Mouse (Mus musculus) cerebellum, postnatal 25 days (tissue): ENCODE measurements around the gene Gm21974.
"Not testable (repeated sequence)": the region's sequence is repeated elsewhere in the genome, so short reads cannot be mapped to it uniquely, and the experiment has no call there.

Experiments
- DNase-seq, 2 experiments: peaks; one replicate each; pipeline ENCODE4 v3.0.0; 2021; ENCODE audit warnings: mixed read lengths in 2 of 2

The Gm21974 gene

DNA sequence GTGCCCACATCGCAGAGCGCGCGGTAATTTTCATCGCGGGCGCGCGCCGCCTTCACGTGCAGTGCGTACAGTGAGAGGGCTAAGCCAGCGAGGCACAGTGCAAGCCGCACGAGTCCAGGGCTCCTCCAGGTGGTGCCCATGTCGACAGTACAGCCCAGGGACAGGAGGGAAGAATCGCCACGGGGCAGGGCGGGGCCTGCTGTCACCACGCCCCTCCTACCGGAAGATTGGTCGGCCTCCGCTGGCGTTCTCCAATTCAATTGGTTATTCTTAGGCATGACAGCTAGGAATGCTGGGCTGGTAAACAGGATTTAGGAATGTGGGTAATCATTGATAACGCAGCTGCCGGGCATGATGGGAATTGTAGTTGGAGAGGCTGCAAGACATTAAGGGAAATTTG lies at the start of gene Gm21974, which contains the start of gene Vkorc1:
Gm21974 (minus strand) TSS at position 13 of the 400 bp plus-strand sequence.
Vkorc1 (minus strand) TSS at position 176 of the 400 bp plus-strand sequence.
- DNase-seq = peak; percentile 95 to 98

- DNase-seq = no peak
Observed at GRCm38 (mm10) chr7:127944614-127945013, 49.4 kb upstream of the Gm21974 start.

DNA sequence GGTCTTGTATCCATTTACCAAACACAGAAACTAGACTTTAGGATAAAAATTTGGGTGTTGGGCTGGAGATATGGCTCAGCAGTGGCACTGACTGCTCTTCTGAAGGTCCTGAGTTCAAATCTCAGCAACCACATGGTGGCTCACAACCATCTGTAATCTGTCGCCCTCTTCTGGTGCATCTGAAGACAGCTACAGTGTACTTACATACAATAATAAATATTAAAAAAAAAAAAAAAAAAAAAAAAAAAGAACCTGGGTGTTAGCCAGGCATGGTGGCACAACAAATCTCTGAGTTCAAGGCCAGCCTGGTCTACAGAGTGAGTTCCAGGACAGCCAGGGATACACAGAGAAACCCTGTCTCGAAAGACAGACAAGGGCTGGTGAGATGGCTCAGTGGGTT lies 46.8 kb upstream of the Gm21974 start:
- DNase-seq = not testable (repeated sequence)

GRCm38 (mm10) chr7:127936216-127936884 lies 41.1 kb upstream of the Gm21974 start:
- DNase-seq = peak; percentile 52 to 53

DNA sequence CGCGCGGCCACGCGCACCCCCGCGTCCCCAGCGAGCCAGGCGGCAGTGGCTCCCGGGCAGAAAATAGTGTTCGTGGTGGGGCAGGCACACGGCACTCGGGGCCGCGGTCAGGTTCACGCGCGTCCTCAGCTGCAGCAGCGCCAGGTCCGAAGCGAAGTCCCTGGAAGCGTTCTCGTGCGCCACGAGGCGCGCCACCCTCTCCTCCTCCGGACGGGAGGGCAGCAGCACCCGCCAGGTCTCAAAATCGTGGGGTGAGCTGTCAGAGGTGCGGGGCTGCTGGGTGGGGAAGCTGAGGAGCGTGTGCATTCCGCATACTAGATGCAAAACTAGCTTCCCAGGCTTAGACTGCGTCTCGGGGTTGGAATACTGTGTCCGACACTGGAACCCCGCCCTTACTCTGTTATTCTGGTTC lies 40.5 kb upstream of the Gm21974 start:
- no peak for DNase-seq

GRCm38 (mm10) chr7:127935028-127935722 lies 39.9 kb upstream of the Gm21974 start:
- peak; percentile 93 to 96 for DNase-seq

- peak in 1 of 2 experiments; percentile 10 for DNase-seq
Observed at GRCm38 (mm10) chr7:127934075-127934474, 38.8 kb upstream of the Gm21974 start.

DNA sequence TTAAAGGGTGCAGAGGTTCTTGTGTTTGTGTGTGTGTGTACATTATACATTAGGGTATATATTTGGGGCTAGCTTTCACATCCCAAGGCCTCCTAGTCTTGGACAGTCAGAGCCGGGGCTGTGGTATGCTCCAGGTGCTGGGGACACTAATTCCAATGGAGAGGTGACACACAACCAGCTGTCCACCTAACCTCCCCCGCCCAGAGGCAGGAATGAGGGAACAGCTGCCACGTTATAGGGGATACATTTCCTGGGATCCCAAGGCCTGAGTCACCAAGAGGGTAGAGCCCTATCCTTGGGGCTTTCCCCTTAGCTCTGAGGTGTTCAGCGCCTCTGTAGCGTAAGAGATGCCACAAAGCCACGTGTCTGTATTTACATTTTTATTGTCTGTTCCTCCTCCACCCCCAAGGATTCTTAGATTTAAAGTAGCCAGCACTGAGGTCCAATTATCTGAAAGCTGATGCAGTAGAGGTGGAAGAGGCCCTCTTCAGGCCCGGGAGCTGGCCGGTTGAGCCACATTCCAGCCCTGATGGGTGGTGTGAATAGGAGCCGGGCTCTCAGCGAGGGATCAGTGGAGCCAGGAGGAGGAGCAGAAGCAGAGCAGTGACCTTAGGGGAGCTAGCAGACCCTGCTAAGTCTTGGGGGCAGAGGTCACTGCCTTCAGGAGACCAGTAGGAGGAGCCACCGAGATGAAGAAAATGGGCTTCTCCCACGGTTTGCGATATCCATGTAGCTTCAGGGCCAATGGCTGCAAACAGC lies 37.2 kb upstream of the Gm21974 start:
- DNase-seq = no peak

- DNase-seq = no peak
Observed at GRCm38 (mm10) chr7:127931351-127932135, 36.3 kb upstream of the Gm21974 start.

GRCm38 (mm10) chr7:127930636-127931035 lies 35.4 kb upstream of the Gm21974 start:
- DNase-seq = no peak

- DNase-seq = no peak
Observed at GRCm38 (mm10) chr7:127929923-127930322, 34.7 kb upstream of the Gm21974 start, which contains the start of gene Prss8. Gene Prss8, minus strand, starts transcription at chr7:127930104.

DNA sequence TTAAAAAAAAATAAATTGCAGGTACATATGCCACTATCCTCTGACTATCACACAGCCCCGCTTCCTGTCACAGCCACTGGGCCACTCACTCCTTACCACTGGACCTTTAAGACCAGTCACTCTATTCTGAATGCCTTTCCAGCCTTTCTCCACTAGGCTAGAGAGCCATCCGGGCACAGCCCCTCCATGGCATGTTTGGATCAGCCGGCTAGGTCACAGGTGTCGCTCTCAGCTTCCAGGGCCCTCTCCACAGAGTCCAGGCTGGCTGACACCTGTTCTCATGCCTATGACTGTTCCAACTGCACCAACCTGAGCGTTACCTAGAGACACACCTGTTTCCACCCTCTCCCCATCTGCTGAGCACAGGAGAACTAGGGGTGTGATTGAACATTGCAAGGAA lies 33.3 kb upstream of the Gm21974 start:
- DNase-seq = peak; percentile 45 to 59

- DNase-seq = no peak
Observed at GRCm38 (mm10) chr7:127927726-127928125, 32.5 kb upstream of the Gm21974 start.

DNA sequence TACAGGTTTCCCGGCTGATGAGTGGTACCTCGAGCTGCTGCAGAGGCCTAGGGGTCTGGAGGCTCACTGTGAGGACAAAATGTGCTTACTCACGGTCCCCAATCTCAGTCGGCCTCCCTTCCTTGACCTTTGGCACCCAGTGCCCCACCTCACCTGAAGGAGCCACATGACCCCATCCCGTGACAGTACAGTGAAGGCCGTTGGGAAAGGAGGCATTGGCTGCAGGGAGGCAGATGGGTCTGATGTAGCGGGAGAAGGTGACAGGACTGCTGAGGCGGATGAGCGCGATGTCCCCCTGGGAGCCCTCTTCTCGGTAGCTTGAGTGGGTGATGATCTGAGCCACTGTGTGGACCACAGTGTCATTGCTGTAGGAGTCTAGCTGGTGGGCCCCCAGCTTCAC lies 31.6 kb upstream of the Gm21974 start:
- DNase-seq = no peak

- no peak for DNase-seq
Observed at GRCm38 (mm10) chr7:127926066-127926465, 30.8 kb upstream of the Gm21974 start.

DNA sequence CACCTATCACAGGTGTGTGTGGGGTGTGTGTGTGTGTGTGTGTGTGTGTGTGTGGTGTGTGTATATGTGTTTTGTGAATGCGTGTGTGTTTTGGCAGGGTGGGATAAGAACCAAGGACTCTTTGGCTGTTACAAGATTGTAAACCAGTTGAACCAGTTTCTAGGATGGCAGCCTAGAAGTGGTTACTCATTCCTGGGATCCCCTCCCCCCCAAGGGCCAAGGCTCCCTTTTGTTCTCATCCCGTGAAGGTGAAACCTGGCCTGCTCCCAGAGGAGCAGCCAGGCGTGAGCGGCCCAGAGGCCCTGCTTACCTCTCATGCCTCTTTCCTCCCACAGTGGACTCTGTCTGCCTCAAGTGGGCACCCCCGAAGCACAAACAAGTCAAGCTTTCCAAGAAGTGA lies 30.0 kb upstream of the Gm21974 start:
- DNase-seq = no peak

GRCm38 (mm10) chr7:127923714-127924113 lies 28.5 kb upstream of the Gm21974 start:
- no peak for DNase-seq

- DNase-seq = no peak
Observed at GRCm38 (mm10) chr7:127922451-127923275, 27.4 kb upstream of the Gm21974 start.

DNA sequence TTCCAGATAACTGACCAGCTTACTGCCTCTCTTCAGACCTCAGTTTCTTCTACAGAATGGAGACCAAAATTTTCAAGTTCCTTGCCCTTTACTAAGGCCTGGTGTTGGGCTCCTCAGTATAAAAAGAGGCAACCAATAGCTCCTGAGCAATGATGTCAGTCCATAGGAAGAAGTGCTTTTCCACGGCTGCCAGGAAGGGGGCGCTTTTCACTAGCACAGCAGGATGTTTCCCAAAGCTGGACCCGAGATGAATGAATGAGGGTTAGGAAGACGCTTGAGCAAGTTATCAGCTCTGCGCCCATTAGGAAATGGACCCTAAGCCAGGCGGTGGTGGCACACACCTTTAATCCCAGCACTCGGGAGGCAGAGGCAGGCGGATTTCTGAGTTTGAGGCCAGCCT lies 26.3 kb upstream of the Gm21974 start:
- peak in 1 of 2 experiments; percentile 36 for DNase-seq

DNA sequence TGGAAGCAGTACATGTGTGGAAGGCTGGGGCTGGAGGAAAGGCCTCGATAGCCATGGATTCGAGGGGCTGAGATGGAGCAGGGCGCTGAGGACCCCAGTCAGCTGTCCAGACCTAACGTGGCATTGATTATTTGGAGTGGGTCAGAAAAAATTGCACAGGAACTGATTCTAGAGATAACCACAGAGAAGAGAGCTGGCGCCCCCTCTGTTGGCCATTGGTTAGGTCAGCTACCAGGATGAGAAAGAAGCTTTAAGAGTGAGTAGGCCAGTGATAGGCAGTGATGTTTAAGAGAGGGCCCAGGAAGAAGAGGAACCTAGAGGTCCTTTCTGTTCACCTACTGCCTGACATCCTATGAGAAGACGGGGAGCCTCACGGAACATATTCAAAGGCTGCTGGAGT lies 24.0 kb upstream of the Gm21974 start:
- peak in 1 of 2 experiments; percentile 39 for DNase-seq

DNA sequence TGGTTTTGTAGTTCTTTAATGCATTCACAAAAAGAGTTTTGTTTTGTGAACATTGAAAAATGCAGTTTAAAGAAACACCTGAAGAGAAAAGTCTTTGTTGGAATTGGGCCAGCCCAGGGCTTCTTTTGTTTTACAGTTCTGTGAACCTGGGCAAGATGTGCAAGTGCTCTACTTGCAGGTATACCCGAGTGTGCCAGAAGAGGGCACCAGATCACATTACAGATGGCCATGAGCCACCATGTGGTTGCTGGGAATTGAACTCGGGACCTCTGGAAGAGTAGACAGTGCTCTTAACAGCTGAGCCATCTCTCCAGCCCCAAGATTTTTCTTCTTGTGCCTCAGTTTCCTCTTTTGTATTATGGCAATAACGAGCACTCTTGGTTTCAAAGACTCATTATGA lies 22.9 kb upstream of the Gm21974 start:
- peak in 1 of 2 experiments; percentile 70 for DNase-seq

GRCm38 (mm10) chr7:127915293-127915692 lies 20.0 kb upstream of the Gm21974 start:
- DNase-seq = no peak
